Comparison of ENCODE assay signal across 8 mouse cellular contexts in the genomic region with DNA sequence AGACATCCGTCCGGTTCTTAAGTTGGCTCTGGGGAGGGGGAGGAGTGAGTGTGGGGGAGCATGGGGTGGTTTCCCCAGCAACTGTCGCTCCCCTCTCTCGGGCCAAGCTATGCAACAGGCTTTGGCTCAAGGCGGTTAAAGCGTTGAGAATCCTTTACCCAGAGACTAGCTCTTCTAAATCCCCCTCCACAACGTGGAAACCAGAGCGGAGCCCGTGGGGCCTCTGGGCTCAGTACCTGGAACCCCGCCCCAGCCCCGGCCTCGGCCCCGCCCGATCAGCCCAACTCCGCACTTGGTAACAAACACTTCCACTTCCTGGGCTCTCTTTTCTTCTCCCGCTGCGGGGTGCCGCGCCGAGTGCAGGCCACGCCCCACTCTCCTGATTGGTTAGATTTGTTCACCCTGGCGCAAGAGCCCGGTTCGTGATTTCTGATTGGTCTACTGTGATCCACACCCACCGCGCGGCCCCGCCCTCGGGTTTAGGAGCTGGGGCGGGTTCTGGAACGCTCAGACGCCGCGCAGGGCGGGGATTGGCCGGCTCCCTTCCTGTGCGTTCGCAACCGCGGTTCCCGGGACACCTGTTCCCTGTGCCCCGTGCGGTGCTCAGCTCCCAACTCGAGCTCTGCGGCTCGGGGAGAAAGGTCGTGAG. TPM values are rescaled to one million over a fixed set of nuclear protein-coding genes. Genes with fewer than 3 reads are reported as not detected.
A peak's percentile ranks its signal among the peaks of the same experiment; 100 is the strongest.
DNase-seq lines count a peak whose midpoint lies in the region; ATAC-seq lines count a peak whose summit lies in the region.

Gene Slc9a3r1, plus strand, starts transcription at position 510 of the 649 bp plus-strand sequence.

- WGBS in hindbrain, embryonic 16.5 days, result under 1% methylated on average over 47 of the region's 47 CpGs
- under 1% methylated on average over 47 of the region's 47 CpGs for WGBS in macrophage (ENCODE audit: missing documents)

- peaks cover 19% of the 10 kb centered on the region for H3K4me1 ChIP-seq in hindbrain, embryonic 16.5 days (ENCODE audit: control insufficient read depth, insufficient read depth, low read depth, low read length)

- H3K9ac ChIP-seq in hindbrain, embryonic 16.5 days (ENCODE audit: low read depth, low read length), result peak within 1 kb of the TSS; percentile 66

- peaks cover 48% of the 10 kb centered on the region for H3K79me2 ChIP-seq in macrophage (ENCODE audit: inconsistent target)

- peaks cover 10% of the 10 kb centered on the region; the same call in 1 of the 2 replicates for H3K27me3 ChIP-seq in hindbrain, embryonic 16.5 days (replicated peaks; ENCODE audit: control insufficient read depth, insufficient read depth, low read length)

- peak within 1 kb of the TSS; percentile 49 for H3K4me3 ChIP-seq in hindbrain, embryonic 16.5 days (ENCODE audit: low read length)
- peak within 1 kb of the TSS; percentile 87 for H3K4me3 ChIP-seq in macrophage (ENCODE audit: inconsistent target)

- no peaks in the 10 kb centered on the region for H3K36me3 ChIP-seq in hindbrain, embryonic 16.5 days (ENCODE audit: control insufficient read depth, insufficient read depth, low read length)
- peaks cover 4% of the 10 kb centered on the region; the same call in 1 of the 2 replicates for H3K36me3 ChIP-seq in macrophage (ENCODE audit: inconsistent target)

- DNase-seq in WW6 (ENCODE audit: low read depth, low spot score), result peak; percentile 100
- DNase-seq in cerebellum, postnatal 4 days (ENCODE audit: low spot score in 2 of 2), result peak; percentile 92 to 95
- peak; percentile 99 for DNase-seq in gastrocnemius, adult 18-20 months (ENCODE audit: low spot score)
- DNase-seq in left cerebral cortex, adult 18-20 months (ENCODE audit: low spot score in 2 of 2), result peak; percentile 84 to 89
- DNase-seq in right cerebral cortex, adult 18-20 months, result peak; percentile 93
- peak; percentile 93 for DNase-seq in urinary bladder, postnatal 10 days (ENCODE audit: low spot score)

- ATAC-seq in hindbrain, embryonic 16.5 days, result peak; percentile 93

- H3K9me3 ChIP-seq in hindbrain, embryonic 16.5 days (ENCODE audit: control insufficient read depth, low read length), result no peaks in the 10 kb centered on the region

- H3K4me2 ChIP-seq in hindbrain, embryonic 16.5 days (ENCODE audit: low read length), result peak within 1 kb of the TSS; percentile 51

- peak within 1 kb of the TSS; percentile 68 for H3K27ac ChIP-seq in hindbrain, embryonic 16.5 days (ENCODE audit: low read depth, low read length)
- H3K27ac ChIP-seq in macrophage, result peak within 1 kb of the TSS; percentile 86

RNA-seq across cellular contexts. Expression of gene Slc9a3r1, which starts in this region (rescaled TPM):
- 1 to 10 TPM; 1.6 to 1.9 TPM for total RNA-seq in gastrocnemius, adult 18-20 months (2021)
- polyA plus RNA-seq in hindbrain, embryonic 16.5 days (2015; fragmentation: Nextera tagmentation; extraction: Ambion mirVana), result 81.5 and 93.4 TPM in 2 replicates
- 10 to 100 TPM; 60.9 to 68.1 TPM for total RNA-seq in left cerebral cortex, adult 18-20 months (2021)
- 100 to 1,000 TPM in 8 of 26 experiments, 10 to 100 TPM in 18; 30.3 to 205 (median 67.7) TPM for total RNA-seq in macrophage (2018; cell fraction: chromatin; rRNA removed)
- total RNA-seq in macrophage (2018; cell fraction: cytosol; rRNA removed), result 100 to 1,000 TPM; 153 to 311 (median 221) TPM
- 100 to 1,000 TPM in 15 of 26 experiments, 10 to 100 TPM in 11; 74.2 to 183 (median 104) TPM for total RNA-seq in macrophage (2018; cell fraction: nucleus; rRNA removed)
- 158 to 302 TPM (median 169 TPM) in 3 replicates for polyA plus RNA-seq in macrophage (2018)

Comparison
In these comparisons a context has a peak if more than half of its experiments do, and no peak if none do; other contexts are left out.
1. Peak in every context shown above with its lines: DNase-seq, ATAC-seq, H3K4me3 ChIP-seq and H3K27ac ChIP-seq.
2. RNA of gene Slc9a3r1 (total RNA-seq): 60.9 to 68.1 TPM in left cerebral cortex, adult 18-20 months; 1.6 to 1.9 TPM in gastrocnemius, adult 18-20 months; every median in the first group is over 10 times any median in the second.